Mouse (Mus musculus): ENCODE measurements around the gene Papolb. TPM values are rescaled to one million over a fixed set of nuclear protein-coding genes. Genes with fewer than 3 reads are reported as not detected.
A peak's percentile ranks its signal among the peaks of the same experiment; 100 is the strongest.

Papolb gene
- polyA plus RNA-seq, 1 experiment from 2014 or later, result 0.18 TPM

DNA sequence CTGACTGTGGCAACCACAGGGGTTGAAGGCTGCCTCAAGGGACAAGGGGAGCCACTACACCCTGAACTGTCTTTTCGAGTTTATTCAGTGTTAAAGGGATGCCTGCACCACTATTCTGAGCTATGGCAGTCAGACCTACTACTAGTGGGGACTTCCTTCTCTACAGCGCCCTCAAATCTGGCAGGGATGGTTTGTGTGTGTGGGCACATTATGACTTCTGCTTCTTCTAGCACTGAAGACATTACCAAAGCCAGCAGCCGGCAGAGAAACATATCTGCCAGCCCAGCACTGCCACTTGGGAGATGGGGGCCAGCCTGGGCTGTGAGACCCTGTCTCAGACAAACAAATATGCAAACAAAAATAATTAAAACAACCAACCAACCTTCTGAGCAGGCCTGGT lies 25.7 kb downstream of the Papolb start:
- ATAC-seq (ENCODE audit: low read depth), result no peak
- Histone ChIP-seq H3K9ac (ENCODE audit: low read length) (no peak overlapping the region), H3K4me1 (replicated peaks; ENCODE audit: control insufficient read depth, insufficient read depth, low read length) (peaks cover 3% of the 10 kb centered on the region; the same call in 1 of the 2 replicates), H3K9me3 (ENCODE audit: control insufficient read depth, low read length) (no peaks in the 10 kb centered on the region), H3K4me2 (ENCODE audit: low read depth, low read length) (no peak overlapping the region), H3K27ac (ENCODE audit: low read length) (no peak overlapping the region), H3K4me3 (ENCODE audit: low read length) (no peak overlapping the region), H3K27me3 (ENCODE audit: control insufficient read depth, insufficient read depth, low read depth, low read length) (no peaks in the 10 kb centered on the region), H3K36me3 (ENCODE audit: control insufficient read depth, insufficient read depth, low read length) (no peaks in the 10 kb centered on the region)
- WGBS, result 69% methylated on average over 3 of the region's 3 CpGs

DNA sequence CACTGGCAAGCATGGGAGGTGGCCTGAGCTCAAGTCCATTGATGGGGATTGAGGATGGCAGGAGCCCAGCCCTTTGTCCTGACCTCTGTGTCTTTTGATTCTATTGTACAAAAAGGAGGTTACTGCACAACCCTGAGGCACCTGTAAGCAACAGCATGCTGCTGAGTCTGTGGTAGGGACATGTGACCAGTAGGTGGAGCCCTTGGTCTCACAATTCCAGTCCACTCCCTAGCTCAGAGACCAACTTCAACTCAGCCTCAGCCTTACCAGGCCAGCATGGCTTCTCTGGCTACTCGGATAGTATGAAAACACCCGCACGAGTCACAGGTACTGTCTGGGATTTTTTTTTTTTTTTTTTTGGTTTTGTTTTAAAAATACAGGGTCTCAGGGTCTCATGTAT lies 27.5 kb downstream of the Papolb start:
- Histone ChIP-seq H3K4me1 (replicated peaks; ENCODE audit: control insufficient read depth, insufficient read depth, low read length) (no peaks in the 10 kb centered on the region), H3K27me3 (ENCODE audit: control insufficient read depth, insufficient read depth, low read depth, low read length) (no peaks in the 10 kb centered on the region), H3K9me3 (ENCODE audit: control insufficient read depth, low read length) (no peaks in the 10 kb centered on the region), H3K9ac (ENCODE audit: low read length) (no peak overlapping the region), H3K27ac (ENCODE audit: low read length) (no peak overlapping the region), H3K36me3 (ENCODE audit: control insufficient read depth, insufficient read depth, low read length) (no peaks in the 10 kb centered on the region), H3K4me2 (ENCODE audit: low read depth, low read length) (no peak overlapping the region), H3K4me3 (ENCODE audit: low read length) (no peak overlapping the region)
- ATAC-seq (ENCODE audit: low read depth), result peak; percentile 90
- 0% methylated on average over 3 of the region's 3 CpGs for WGBS

DNA sequence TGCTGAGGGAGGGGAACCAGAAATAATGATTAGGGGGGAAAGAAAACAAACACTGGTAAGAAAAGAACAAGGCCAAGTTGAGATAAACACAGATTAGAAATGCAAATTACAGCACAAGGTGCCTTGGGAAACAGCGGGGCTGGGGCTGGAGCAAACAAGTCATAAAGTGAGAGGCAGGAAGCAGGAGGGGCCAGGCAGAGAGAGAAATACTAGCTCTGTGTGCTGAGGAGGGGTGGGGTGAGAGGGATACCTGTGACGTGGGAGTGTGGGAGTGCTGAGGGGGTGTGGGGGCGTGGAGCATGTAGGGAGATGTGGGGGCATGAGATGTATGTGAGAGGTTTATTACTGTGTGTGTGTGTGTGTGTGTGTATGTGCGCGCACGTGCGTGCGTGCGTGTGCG lies 29.0 kb downstream of the Papolb start:
- Histone ChIP-seq H3K9me3 (ENCODE audit: control insufficient read depth, low read length) (no peaks in the 10 kb centered on the region), H3K27ac (ENCODE audit: low read length) (no peak overlapping the region), H3K27me3 (ENCODE audit: control insufficient read depth, insufficient read depth, low read depth, low read length) (no peaks in the 10 kb centered on the region), H3K4me3 (ENCODE audit: low read length) (no peak overlapping the region), H3K36me3 (ENCODE audit: control insufficient read depth, insufficient read depth, low read length) (no peaks in the 10 kb centered on the region), H3K9ac (ENCODE audit: low read length) (no peak overlapping the region), H3K4me2 (ENCODE audit: low read depth, low read length) (no peak overlapping the region), H3K4me1 (replicated peaks; ENCODE audit: control insufficient read depth, insufficient read depth, low read length) (no peaks in the 10 kb centered on the region)
- 69% methylated on average over 10 of the region's 10 CpGs for WGBS
- ATAC-seq (ENCODE audit: low read depth), result no peak

DNA sequence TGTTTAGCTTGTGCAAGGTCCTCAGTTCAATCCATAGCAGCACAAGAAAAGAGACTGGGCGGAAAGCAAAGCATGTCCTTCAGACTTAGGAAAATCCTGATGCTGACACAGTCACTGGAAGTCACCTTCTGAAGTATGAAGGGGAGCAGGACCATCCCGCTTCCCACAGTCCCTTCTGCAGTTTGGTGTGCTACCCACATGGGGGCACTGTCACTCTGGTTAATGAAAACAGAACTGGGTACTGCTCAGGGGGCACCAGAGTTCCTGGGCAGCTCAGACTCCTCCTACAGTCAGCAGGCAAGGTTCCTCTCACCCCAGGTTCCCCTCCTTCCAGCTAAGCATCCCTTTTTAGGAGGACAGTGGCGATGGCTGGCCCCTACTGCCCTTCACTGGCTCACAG lies 30.9 kb downstream of the Papolb start:
- Histone ChIP-seq H3K27me3 (ENCODE audit: control insufficient read depth, insufficient read depth, low read depth, low read length) (no peaks in the 10 kb centered on the region), H3K27ac (ENCODE audit: low read length) (no peak overlapping the region), H3K4me3 (ENCODE audit: low read length) (no peak overlapping the region), H3K4me1 (replicated peaks; ENCODE audit: control insufficient read depth, insufficient read depth, low read length) (peaks cover 2% of the 10 kb centered on the region; the same call in 1 of the 2 replicates), H3K4me2 (ENCODE audit: low read depth, low read length) (no peak overlapping the region), H3K36me3 (ENCODE audit: control insufficient read depth, insufficient read depth, low read length) (no peaks in the 10 kb centered on the region), H3K9me3 (ENCODE audit: control insufficient read depth, low read length) (no peaks in the 10 kb centered on the region), H3K9ac (ENCODE audit: low read length) (no peak overlapping the region)
- no peak for ATAC-seq (ENCODE audit: low read depth)
- WGBS, result 43% methylated on average over 3 of the region's 3 CpGs

DNA sequence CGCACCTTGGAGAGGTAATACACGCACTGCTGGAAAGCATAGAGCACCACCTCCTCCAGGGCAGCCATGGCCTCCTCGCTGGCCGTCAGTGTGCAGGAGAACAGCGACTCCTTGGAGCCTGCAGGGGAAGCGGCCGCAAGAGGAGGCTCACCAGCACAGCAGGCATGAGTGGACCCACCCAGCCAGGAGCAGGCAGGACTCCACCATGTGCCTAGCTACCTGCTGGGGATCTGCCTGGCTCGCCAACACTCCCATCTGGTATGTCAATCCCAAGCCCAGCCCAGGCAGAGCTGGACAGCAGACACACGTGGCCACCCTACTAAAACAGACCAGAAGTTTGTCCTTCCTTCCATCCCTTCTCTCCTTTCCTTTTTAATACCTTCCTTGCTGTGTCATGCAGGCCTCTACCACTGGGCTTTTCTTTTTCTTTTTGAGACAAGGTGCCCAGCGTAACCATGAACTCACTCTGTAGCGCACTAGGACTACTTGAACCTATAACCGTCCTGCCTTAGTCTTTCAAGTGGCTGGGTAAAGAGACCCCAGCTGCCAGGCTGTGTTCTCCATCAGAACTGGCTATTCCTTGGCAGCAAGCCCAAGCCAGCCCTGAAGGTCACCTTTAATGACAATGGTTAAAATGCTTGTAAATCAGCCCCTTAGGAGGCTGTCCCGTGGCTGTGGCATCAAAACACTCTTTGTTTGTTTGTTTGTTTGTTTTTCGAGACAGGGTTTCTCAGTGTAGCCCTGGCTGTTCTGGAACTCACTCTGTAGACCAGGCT lies 34.4 kb downstream of the Papolb start:
- Histone ChIP-seq H3K4me2 (ENCODE audit: low read depth, low read length) (no peak overlapping the region), H3K36me3 (ENCODE audit: control insufficient read depth, insufficient read depth, low read length) (no peaks in the 10 kb centered on the region), H3K27me3 (ENCODE audit: control insufficient read depth, insufficient read depth, low read depth, low read length) (no peaks in the 10 kb centered on the region), H3K4me1 (replicated peaks; ENCODE audit: control insufficient read depth, insufficient read depth, low read length) (peaks cover 2% of the 10 kb centered on the region; the same call in 1 of the 2 replicates), H3K27ac (ENCODE audit: low read length) (no peak overlapping the region), H3K9ac (ENCODE audit: low read length) (no peak overlapping the region), H3K9me3 (ENCODE audit: control insufficient read depth, low read length) (no peaks in the 10 kb centered on the region), H3K4me3 (ENCODE audit: low read length) (no peak overlapping the region)
- ATAC-seq (ENCODE audit: low read depth), result no peak
- WGBS, result 43% methylated on average over 14 of the region's 14 CpGs

DNA sequence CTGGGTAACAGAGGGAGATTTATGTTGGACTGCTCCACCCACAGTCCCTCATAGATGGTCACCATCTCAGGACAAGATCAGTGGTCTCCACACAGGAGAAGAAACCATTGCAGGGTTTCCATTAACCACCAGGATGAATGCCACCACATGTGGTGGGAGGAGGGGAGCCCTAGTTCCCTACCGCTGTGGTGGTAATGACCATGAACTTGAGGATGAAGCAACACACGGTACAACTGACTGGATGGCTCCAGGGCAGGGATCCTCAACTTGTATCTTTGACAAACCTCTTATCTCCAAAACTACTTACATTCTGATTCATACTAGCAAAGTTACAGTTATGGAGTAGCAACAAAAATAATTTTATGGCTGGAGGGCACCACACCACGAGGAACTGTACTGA lies 36.6 kb downstream of the Papolb start:
- Histone ChIP-seq H3K27me3 (ENCODE audit: control insufficient read depth, insufficient read depth, low read depth, low read length) (no peaks in the 10 kb centered on the region), H3K9me3 (ENCODE audit: control insufficient read depth, low read length) (no peaks in the 10 kb centered on the region), H3K27ac (ENCODE audit: low read length) (no peak overlapping the region), H3K4me2 (ENCODE audit: low read depth, low read length) (no peak overlapping the region), H3K9ac (ENCODE audit: low read length) (no peak overlapping the region), H3K4me1 (replicated peaks; ENCODE audit: control insufficient read depth, insufficient read depth, low read length) (peaks cover 2% of the 10 kb centered on the region; the same call in 1 of the 2 replicates), H3K36me3 (ENCODE audit: control insufficient read depth, insufficient read depth, low read length) (no peaks in the 10 kb centered on the region), H3K4me3 (ENCODE audit: low read length) (no peak overlapping the region)
- 82% methylated on average over 3 of the region's 3 CpGs for WGBS
- no peak for ATAC-seq (ENCODE audit: low read depth)

DNA sequence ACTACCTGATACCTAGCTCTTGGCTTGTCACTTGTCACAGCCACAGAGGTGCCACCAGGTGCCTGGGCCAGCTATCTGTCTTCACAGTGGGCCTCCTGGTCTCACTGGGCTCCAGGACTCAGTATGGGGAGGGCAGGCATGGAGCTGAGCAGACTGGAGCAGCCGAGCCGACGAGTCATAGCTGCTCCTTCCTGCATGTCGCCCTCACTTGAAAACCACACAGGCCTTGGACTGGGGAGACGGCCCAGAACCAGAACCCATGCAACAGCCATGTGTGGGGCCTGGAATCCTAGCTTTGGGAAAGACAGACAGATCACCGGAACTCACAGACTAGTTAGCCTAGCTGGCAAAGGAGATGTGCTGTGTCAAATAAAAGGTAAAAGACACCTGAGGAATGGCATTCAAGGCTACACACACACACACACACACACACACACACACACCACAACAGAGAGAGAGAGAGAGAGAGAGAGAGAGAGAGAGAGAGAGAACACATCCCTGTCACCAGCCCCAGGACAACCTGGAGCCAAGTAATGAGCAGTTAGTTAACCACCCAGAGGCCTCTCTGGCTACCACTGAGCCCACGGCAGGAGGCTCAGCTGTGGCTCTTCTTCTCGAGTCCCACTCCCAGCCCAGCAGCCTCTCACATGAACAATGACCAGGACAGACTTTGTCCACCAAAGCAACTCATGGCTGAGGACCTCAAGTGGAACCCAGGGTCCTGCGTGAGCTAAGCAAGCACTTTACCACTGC lies 39.7 kb downstream of the Papolb start:
- H3K9ac ChIP-seq (ENCODE audit: low read length), result no peak overlapping the region
- no peak overlapping the region for H3K4me2 ChIP-seq (ENCODE audit: low read depth, low read length)
- H3K36me3 ChIP-seq (ENCODE audit: control insufficient read depth, insufficient read depth, low read length), result no peaks in the 10 kb centered on the region
- H3K4me1 ChIP-seq (replicated peaks; ENCODE audit: control insufficient read depth, insufficient read depth, low read length), result no peaks in the 10 kb centered on the region; the same call in 1 of the 2 replicates
- no peak overlapping the region for H3K27ac ChIP-seq (ENCODE audit: low read length)
- 58% methylated on average over 9 of the region's 9 CpGs for WGBS
- no peak overlapping the region for H3K4me3 ChIP-seq (ENCODE audit: low read length)
- H3K9me3 ChIP-seq (ENCODE audit: control insufficient read depth, low read length), result no peaks in the 10 kb centered on the region
- no peaks in the 10 kb centered on the region for H3K27me3 ChIP-seq (ENCODE audit: control insufficient read depth, insufficient read depth, low read depth, low read length)
- no peak for ATAC-seq (ENCODE audit: low read depth)

DNA sequence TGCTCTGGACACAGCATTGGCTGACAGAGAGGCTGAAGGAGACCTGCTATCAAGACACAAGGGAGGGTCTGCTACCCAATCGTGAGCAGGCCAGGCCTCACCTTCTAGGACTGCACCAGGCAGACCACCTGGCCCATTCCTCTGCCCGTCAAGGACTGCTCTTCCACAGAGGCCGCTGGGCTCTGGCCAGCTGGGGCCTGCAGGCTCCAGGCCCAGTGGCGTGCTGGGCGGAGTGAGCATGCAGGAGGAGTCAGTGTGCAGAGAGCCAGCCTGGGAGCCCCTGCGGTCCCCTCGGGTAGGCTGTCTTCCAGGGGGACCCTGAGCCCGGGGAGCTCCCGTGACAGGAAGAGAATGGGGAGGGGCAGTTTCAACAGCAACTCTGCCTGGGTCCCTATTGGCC lies 43.2 kb downstream of the Papolb start:
- no peaks in the 10 kb centered on the region for H3K9me3 ChIP-seq (ENCODE audit: control insufficient read depth, low read length)
- no peaks in the 10 kb centered on the region for H3K36me3 ChIP-seq (ENCODE audit: control insufficient read depth, insufficient read depth, low read length)
- H3K9ac ChIP-seq (ENCODE audit: low read length), result no peak overlapping the region
- H3K4me2 ChIP-seq (ENCODE audit: low read depth, low read length), result no peak overlapping the region
- no peak for ATAC-seq (ENCODE audit: low read depth)
- H3K4me1 ChIP-seq (replicated peaks; ENCODE audit: control insufficient read depth, insufficient read depth, low read length), result no peaks in the 10 kb centered on the region
- no peaks in the 10 kb centered on the region for H3K27me3 ChIP-seq (ENCODE audit: control insufficient read depth, insufficient read depth, low read depth, low read length)
- no peak overlapping the region for H3K27ac ChIP-seq (ENCODE audit: low read length)
- no peak overlapping the region for H3K4me3 ChIP-seq (ENCODE audit: low read length)
- 42% methylated on average over 9 of the region's 9 CpGs for WGBS

DNA sequence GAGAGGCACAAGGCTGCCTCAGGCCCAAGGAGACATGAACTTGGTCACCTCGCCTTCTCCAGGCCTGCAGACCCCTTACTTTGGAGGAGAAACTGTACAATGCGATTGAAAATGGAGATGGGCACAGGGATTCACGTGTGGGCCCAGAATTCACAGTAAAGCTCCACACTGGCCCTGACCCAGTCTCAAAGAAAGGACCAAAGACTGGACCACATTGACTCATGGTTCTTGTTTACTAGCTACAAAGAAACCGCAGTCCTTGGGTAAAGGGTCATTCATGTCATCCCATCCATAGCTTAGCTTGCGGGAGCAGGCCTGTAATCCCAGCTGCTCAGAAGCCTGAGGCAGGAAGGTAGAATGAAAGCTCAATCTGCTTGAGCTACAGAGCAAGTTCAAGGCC lies 46.3 kb downstream of the Papolb start:
- Histone ChIP-seq H3K4me3 (ENCODE audit: low read length) (no peak overlapping the region), H3K9me3 (ENCODE audit: control insufficient read depth, low read length) (no peaks in the 10 kb centered on the region), H3K4me1 (replicated peaks; ENCODE audit: control insufficient read depth, insufficient read depth, low read length) (no peaks in the 10 kb centered on the region; the same call in 1 of the 2 replicates), H3K27ac (ENCODE audit: low read length) (no peak overlapping the region), H3K4me2 (ENCODE audit: low read depth, low read length) (no peak overlapping the region), H3K9ac (ENCODE audit: low read length) (no peak overlapping the region), H3K27me3 (ENCODE audit: control insufficient read depth, insufficient read depth, low read depth, low read length) (no peaks in the 10 kb centered on the region), H3K36me3 (ENCODE audit: control insufficient read depth, insufficient read depth, low read length) (no peaks in the 10 kb centered on the region)
- WGBS, result 84% methylated on average over 5 of the region's 5 CpGs
- no peak for ATAC-seq (ENCODE audit: low read depth)

Data from lung, embryonic 16.5 days (tissue).